Mouse (Mus musculus): ENCODE measurements around the gene Chd1. TPM values are rescaled to one million over a fixed set of nuclear protein-coding genes. Genes with fewer than 3 reads are reported as not detected.

The Chd1 gene
- polyA plus RNA-seq (2014; fragmentation: Nextera tagmentation; extraction: Ambion mirVana), result 18.2 and 21.2 TPM in 2 replicates

DNA sequence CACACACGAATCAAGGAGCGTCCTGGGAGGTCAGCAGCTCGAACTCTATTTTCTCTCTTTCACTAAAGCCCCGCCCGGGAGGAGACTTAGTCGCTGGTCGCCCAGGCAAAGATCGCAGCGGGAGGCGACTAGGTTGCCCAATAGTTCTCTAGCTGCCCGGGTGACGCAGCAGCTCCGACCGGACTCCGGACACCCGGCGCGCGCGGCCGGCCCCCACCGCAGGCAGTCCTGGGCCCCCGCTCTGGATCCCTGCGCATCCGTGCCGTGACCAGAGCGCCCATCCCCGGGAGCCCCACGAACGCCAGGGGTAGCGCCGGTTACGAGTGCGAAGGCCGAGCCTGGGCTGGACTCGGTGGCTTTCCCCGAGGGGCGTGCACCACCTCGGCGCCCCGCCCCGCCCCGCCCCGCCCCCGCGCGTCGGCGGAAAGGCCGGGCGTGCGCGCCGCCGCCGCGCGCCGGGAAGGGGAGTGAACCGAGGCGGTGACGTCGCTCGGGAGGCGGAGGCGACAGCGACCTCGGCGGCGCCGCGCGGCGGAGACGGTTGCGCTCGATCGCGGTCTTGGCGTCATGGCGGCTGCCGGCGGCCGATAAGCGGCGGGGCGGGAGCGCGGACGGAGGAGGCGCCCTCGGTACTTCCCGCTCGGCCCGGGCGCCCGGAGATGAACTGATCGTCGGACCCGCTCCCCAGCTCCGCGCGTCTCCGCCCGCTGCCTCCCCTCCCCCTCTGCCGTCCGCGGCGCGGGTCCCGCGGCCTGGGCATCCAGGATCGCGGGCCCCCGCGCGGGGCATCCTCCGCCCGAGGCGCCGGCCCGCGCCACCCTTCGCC lies at the start of gene Chd1:
Gene Chd1, plus strand, starts transcription at position 493 of the 826 bp plus-strand sequence.
- peaks cover 23% of the 10 kb centered on the region for H3K36me3 ChIP-seq (ENCODE audit: control insufficient read depth, insufficient read depth, low read length)
- H3K9me3 ChIP-seq (ENCODE audit: control insufficient read depth, low read length), result no peaks in the 10 kb centered on the region
- peak within 1 kb of the TSS; percentile 91 for H3K9ac ChIP-seq (ENCODE audit: low read length)
- peak within 1 kb of the TSS; percentile 87 to 92 for H3K4me3 ChIP-seq (ENCODE audit: control insufficient read depth in 1 of 2, insufficient read depth in 1 of 2, low read depth in 1 of 2, low read length in 2 of 2)
- peak; percentile 93 for ATAC-seq (ENCODE audit: insufficient number of reproducible peaks, insufficient read depth, low FRiP score, low read depth)
- H3K27ac ChIP-seq (replicated peaks in 1 of 2; ENCODE audit: control insufficient read depth in 1 of 2, insufficient read depth in 1 of 2, low read depth in 2 of 2, low read length in 2 of 2), result peak within 1 kb of the TSS; percentile 85 to 95
- peaks cover 0 to 13% of the 10 kb centered on the region in 2 experiments; a peak in 3 of 4 replicates for H3K4me1 ChIP-seq (ENCODE audit: control insufficient read depth in 2 of 2, insufficient read depth in 2 of 2, low read length in 2 of 2)
- H3K27me3 ChIP-seq (ENCODE audit: control insufficient read depth, insufficient read depth, low read length), result no peaks in the 10 kb centered on the region
- H3K4me2 ChIP-seq (ENCODE audit: low read length), result peak within 1 kb of the TSS; percentile 79
- WGBS, result 1% methylated on average over 91 of the region's 124 CpGs

DNA sequence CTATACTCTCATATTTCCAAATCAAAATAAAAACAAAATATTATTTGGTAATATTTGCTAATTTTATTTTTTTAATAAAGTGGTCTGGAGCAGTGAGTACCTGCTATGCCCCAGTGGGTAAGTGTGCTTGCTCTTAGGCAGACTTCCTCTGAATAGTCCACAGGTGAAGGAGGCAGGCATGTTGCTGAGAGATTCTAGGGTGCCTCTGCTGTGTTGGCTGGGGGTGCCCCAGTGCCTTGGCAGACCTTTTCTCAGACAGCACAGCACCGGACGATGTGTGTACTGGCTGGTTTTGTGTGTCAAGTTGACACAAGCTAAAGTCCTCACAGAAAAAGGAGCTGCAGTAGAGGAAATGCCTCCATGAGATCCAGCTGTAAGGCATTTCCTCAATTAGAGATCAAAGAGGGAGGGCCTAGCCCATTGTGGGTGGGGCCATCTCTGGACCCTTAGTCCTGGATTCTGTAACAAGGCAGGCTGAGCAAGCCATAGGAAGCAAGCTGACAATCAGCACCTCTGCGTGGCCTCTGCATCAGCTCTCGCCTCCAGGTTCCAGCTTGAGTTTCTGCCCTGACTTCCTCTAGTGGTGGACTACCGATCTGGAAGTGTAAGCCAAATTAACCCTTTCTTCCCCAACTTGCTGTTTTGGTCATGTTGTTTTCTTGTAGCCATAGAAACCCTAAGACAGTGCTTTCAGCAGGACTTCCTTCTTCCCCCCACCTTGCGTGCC lies 47.7 kb upstream of the Chd1 start:
- Histone ChIP-seq H3K27me3 (ENCODE audit: control insufficient read depth, insufficient read depth, low read length) (no peaks in the 10 kb centered on the region), H3K9ac (ENCODE audit: low read length) (no peak overlapping the region), H3K9me3 (ENCODE audit: control insufficient read depth, low read length) (no peaks in the 10 kb centered on the region), H3K4me3 (ENCODE audit: control insufficient read depth in 1 of 2, insufficient read depth in 1 of 2, low read depth in 1 of 2, low read length in 2 of 2) (no peak overlapping the region), H3K27ac (replicated peaks in 1 of 2; ENCODE audit: control insufficient read depth in 1 of 2, insufficient read depth in 1 of 2, low read depth in 2 of 2, low read length in 2 of 2) (peak overlapping the region in 1 of 2 experiments; percentile 37; a peak in 1 of 4 replicates), H3K4me1 (ENCODE audit: control insufficient read depth in 2 of 2, insufficient read depth in 2 of 2, low read length in 2 of 2) (peaks cover 2 to 5% of the 10 kb centered on the region in 2 experiments; a peak in 3 of 4 replicates), H3K4me2 (ENCODE audit: low read length) (peak overlapping the region; percentile 36), H3K36me3 (ENCODE audit: control insufficient read depth, insufficient read depth, low read length) (no peaks in the 10 kb centered on the region)
- 22% methylated on average over 6 of the region's 6 CpGs for WGBS
- ATAC-seq (ENCODE audit: insufficient number of reproducible peaks, insufficient read depth, low FRiP score, low read depth), result 0 out of 2 replicates have a peak, but pooled peaks have one; percentile 17

DNA sequence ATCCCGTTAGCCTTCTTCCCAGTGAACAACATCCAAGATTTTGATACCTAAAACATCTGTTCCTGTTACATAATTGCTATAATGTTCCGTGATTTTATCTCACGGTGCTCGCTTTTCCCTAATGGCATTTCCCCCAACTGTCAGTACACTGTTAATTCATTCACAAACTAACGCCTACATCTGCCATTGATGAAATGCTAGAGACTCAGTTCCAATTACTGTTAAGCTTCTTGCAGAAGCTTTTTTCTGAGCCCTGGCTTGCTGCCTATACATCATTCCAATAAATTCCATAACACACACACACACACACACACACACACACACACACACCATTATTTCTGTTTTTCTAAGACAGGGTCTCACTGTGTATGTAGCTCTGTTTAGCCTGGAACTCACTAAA lies 31.9 kb upstream of the Chd1 start:
- no peak overlapping the region for H3K9ac ChIP-seq (ENCODE audit: low read length)
- H3K4me2 ChIP-seq (ENCODE audit: low read length), result no peak overlapping the region
- no peaks in the 10 kb centered on the region for H3K36me3 ChIP-seq (ENCODE audit: control insufficient read depth, insufficient read depth, low read length)
- no peaks in the 10 kb centered on the region for H3K27me3 ChIP-seq (ENCODE audit: control insufficient read depth, insufficient read depth, low read length)
- no peak for ATAC-seq (ENCODE audit: insufficient number of reproducible peaks, insufficient read depth, low FRiP score, low read depth)
- H3K4me1 ChIP-seq (ENCODE audit: control insufficient read depth in 2 of 2, insufficient read depth in 2 of 2, low read length in 2 of 2), result no peaks in the 10 kb centered on the region
- no peak overlapping the region for H3K4me3 ChIP-seq (ENCODE audit: control insufficient read depth in 1 of 2, insufficient read depth in 1 of 2, low read depth in 1 of 2, low read length in 2 of 2)
- WGBS, result 61% methylated on average over 5 of the region's 5 CpGs
- H3K9me3 ChIP-seq (ENCODE audit: control insufficient read depth, low read length), result no peaks in the 10 kb centered on the region
- H3K27ac ChIP-seq (replicated peaks in 1 of 2; ENCODE audit: control insufficient read depth in 1 of 2, insufficient read depth in 1 of 2, low read depth in 2 of 2, low read length in 2 of 2), result no peak overlapping the region

DNA sequence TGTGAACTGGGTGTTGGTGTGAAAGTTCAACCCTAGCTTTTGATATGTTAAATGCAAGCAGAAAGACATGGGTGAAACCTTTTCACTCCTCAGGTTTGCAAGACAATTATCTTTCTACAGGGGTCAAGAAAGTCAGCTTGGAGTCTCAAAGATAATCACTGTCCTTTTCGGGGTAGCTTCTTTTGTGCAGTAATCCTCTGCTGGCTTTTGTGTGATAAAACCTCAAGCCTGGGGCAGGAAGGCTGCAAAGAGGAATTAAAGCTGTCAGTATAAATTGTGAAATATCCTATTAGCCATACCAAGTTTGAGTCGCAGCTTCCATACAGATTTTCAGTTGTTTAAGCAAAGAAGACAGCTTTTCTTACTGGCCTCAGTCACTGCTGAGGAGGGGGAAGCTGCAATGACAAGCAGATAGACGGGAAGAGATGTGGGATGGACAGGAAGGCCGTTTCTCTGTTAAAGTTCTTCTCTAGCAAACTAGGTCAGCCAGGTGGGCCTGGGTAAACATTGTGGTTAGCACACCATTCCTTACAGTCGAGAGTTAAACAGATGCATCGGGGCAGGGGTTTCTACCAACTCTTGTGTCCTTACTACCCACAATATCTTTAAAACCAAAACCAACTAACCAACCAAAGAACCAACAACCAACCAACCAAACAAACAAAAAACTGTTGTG lies 26.7 kb upstream of the Chd1 start:
- Histone ChIP-seq H3K4me2 (ENCODE audit: low read length) (no peak overlapping the region), H3K4me3 (ENCODE audit: control insufficient read depth in 1 of 2, insufficient read depth in 1 of 2, low read depth in 1 of 2, low read length in 2 of 2) (no peak overlapping the region), H3K27ac (replicated peaks in 1 of 2; ENCODE audit: control insufficient read depth in 1 of 2, insufficient read depth in 1 of 2, low read depth in 2 of 2, low read length in 2 of 2) (no peak overlapping the region), H3K4me1 (ENCODE audit: control insufficient read depth in 2 of 2, insufficient read depth in 2 of 2, low read length in 2 of 2) (no peaks in the 10 kb centered on the region), H3K9me3 (ENCODE audit: control insufficient read depth, low read length) (no peaks in the 10 kb centered on the region), H3K36me3 (ENCODE audit: control insufficient read depth, insufficient read depth, low read length) (no peaks in the 10 kb centered on the region), H3K27me3 (ENCODE audit: control insufficient read depth, insufficient read depth, low read length) (no peaks in the 10 kb centered on the region), H3K9ac (ENCODE audit: low read length) (no peak overlapping the region)
- ATAC-seq (ENCODE audit: insufficient number of reproducible peaks, insufficient read depth, low FRiP score, low read depth), result no peak
- WGBS, result 44% methylated on average over 6 of the region's 6 CpGs

DNA sequence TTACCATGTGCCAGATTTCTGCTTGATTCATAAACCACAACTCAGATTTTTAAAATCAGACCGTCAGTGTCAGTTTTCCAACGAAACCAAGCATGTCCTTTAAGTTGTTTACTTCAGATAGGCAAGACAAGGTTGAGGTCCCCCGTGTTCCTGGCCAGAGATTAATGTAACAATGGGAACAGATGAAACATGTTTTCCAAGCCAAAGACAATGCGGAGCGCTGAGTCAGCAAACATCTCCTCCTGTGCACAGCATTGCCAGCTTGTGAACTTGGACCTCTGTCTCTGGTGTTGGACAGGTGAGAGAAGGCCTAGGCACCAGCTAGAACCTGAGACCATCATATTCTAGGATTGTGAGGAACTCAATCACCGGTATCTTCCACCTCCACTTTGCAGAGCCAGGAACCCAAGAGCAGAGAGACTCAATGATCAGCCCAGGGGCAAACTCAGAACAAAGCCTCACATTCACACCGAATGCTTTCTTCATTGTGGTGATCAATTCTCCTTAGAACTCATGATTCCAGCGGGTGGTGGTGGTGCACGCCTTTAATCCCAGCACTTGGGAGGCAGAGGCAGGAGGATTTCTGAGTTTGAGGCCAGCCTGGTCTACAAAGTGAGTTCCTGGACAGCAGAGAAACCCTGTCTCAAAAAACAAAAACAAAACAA lies 24.7 kb upstream of the Chd1 start:
- Histone ChIP-seq H3K9ac (ENCODE audit: low read length) (no peak overlapping the region), H3K9me3 (ENCODE audit: control insufficient read depth, low read length) (no peaks in the 10 kb centered on the region), H3K4me2 (ENCODE audit: low read length) (no peak overlapping the region), H3K27me3 (ENCODE audit: control insufficient read depth, insufficient read depth, low read length) (no peaks in the 10 kb centered on the region), H3K27ac (replicated peaks in 1 of 2; ENCODE audit: control insufficient read depth in 1 of 2, insufficient read depth in 1 of 2, low read depth in 2 of 2, low read length in 2 of 2) (no peak overlapping the region), H3K4me3 (ENCODE audit: control insufficient read depth in 1 of 2, insufficient read depth in 1 of 2, low read depth in 1 of 2, low read length in 2 of 2) (no peak overlapping the region), H3K36me3 (ENCODE audit: control insufficient read depth, insufficient read depth, low read length) (no peaks in the 10 kb centered on the region), H3K4me1 (ENCODE audit: control insufficient read depth in 2 of 2, insufficient read depth in 2 of 2, low read length in 2 of 2) (no peaks in the 10 kb centered on the region)
- no peak for ATAC-seq (ENCODE audit: insufficient number of reproducible peaks, insufficient read depth, low FRiP score, low read depth)
- WGBS, result 84% methylated on average over 9 of the region's 9 CpGs

DNA sequence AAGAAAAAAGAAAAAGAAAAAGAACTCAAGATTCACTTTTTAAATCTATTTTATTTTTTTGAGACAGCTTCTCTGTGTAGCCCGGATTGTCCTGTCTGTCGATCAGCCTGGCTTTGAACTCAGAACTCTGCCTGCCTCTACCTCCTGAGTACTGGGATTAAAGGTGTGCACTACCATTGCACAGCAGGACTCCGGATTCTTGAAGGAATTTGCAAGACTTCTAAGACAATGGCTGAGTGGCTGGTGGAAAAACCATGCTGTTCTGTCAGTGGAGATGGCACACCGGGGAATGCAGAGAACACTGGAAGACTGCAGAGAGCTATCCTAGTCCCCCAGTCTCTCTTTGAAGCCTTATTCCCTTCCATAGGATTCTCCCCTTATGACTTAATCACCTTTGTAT lies 24.1 kb upstream of the Chd1 start:
- Histone ChIP-seq H3K4me1 (ENCODE audit: control insufficient read depth in 2 of 2, insufficient read depth in 2 of 2, low read length in 2 of 2) (no peaks in the 10 kb centered on the region), H3K27ac (replicated peaks in 1 of 2; ENCODE audit: control insufficient read depth in 1 of 2, insufficient read depth in 1 of 2, low read depth in 2 of 2, low read length in 2 of 2) (no peak overlapping the region), H3K9me3 (ENCODE audit: control insufficient read depth, low read length) (no peaks in the 10 kb centered on the region), H3K4me2 (ENCODE audit: low read length) (no peak overlapping the region), H3K9ac (ENCODE audit: low read length) (no peak overlapping the region), H3K4me3 (ENCODE audit: control insufficient read depth in 1 of 2, insufficient read depth in 1 of 2, low read depth in 1 of 2, low read length in 2 of 2) (no peak overlapping the region), H3K36me3 (ENCODE audit: control insufficient read depth, insufficient read depth, low read length) (no peaks in the 10 kb centered on the region), H3K27me3 (ENCODE audit: control insufficient read depth, insufficient read depth, low read length) (no peaks in the 10 kb centered on the region)
- WGBS, result 80% methylated on average over 4 of the region's 4 CpGs
- no peak for ATAC-seq (ENCODE audit: insufficient number of reproducible peaks, insufficient read depth, low FRiP score, low read depth)

DNA sequence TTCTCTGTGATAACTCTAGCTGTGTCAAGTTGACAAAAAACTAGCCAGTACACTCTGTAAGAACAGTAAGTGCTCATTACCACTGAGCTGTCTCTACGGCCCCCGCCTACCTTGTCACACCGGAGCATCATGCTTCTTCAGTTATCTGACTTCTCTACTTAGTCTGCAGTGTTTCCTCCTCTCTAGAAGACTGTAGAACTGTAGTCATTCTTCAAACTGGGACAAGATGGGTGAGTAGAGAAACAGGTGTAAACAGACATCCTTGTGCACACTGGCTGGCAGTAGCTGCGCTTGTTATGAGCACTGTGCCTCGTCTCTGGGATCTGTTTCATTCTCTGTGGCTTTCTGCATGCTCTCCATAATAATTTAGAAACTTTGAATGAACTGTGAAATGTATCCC lies 18.4 kb upstream of the Chd1 start:
- Histone ChIP-seq H3K27me3 (ENCODE audit: control insufficient read depth, insufficient read depth, low read length) (no peaks in the 10 kb centered on the region), H3K27ac (replicated peaks in 1 of 2; ENCODE audit: control insufficient read depth in 1 of 2, insufficient read depth in 1 of 2, low read depth in 2 of 2, low read length in 2 of 2) (no peak overlapping the region), H3K4me3 (ENCODE audit: control insufficient read depth in 1 of 2, insufficient read depth in 1 of 2, low read depth in 1 of 2, low read length in 2 of 2) (no peak overlapping the region), H3K36me3 (ENCODE audit: control insufficient read depth, insufficient read depth, low read length) (no peaks in the 10 kb centered on the region), H3K9me3 (ENCODE audit: control insufficient read depth, low read length) (no peaks in the 10 kb centered on the region), H3K4me2 (ENCODE audit: low read length) (no peak overlapping the region), H3K4me1 (ENCODE audit: control insufficient read depth in 2 of 2, insufficient read depth in 2 of 2, low read length in 2 of 2) (no peaks in the 10 kb centered on the region), H3K9ac (ENCODE audit: low read length) (no peak overlapping the region)
- 80% methylated on average over 5 of the region's 5 CpGs for WGBS
- no peak for ATAC-seq (ENCODE audit: insufficient number of reproducible peaks, insufficient read depth, low FRiP score, low read depth)
